Mouse (Mus musculus) ovary, postnatal 14 days (tissue): ENCODE data around the gene 1700001L19Rik.

Source experiments
- DNase-seq: peaks from one replicate; pipeline ENCODE4 v3.0.0; 2022; ENCODE audit warnings: low spot score

Gene 1700001L19Rik

GRCm38 (mm10) chr13:68607652-68608405, 10.6 kb downstream of the 1700001L19Rik start:
- DNase-seq, result no peak

- DNase-seq, result no peak
Measured at GRCm38 (mm10) chr13:68622792-68623191, 25.6 kb downstream of the 1700001L19Rik start.

- DNase-seq, result no peak
Measured at GRCm38 (mm10) chr13:68627041-68627440, 29.8 kb downstream of the 1700001L19Rik start.

- no peak for DNase-seq
Measured at GRCm38 (mm10) chr13:68642786-68643185, 45.6 kb downstream of the 1700001L19Rik start.
